Mouse (Mus musculus) G1E (cell line): ENCODE results near the gene Tpcn1. TPM values are rescaled to one million over a fixed set of nuclear protein-coding genes. Genes with fewer than 3 reads are reported as not detected.

Experiments
- ATAC-seq: 2 replicates; pipeline ENCODE4 v1.8.0; 2016; ENCODE audit warnings: mild to moderate bottlenecking; ENCODE audit not compliant: insufficient number of reproducible peaks, poor library complexity, low FRiP score, severe bottlenecking; ENCODE audit errors: extremely low read depth
- DNase-seq: peaks from one replicate; pipeline ENCODE4 v3.0.0; 2012; ENCODE audit warnings: low spot score
- H3K27me3 ChIP-seq: 2 replicates; pipeline ENCODE4 v1.6.1; 2012; ENCODE audit warnings: mild to moderate bottlenecking, low read length, inconsistent platforms; ENCODE audit not compliant: insufficient read depth
- H3K36me3 ChIP-seq: replicated peaks from 2 replicates; pipeline ENCODE3; 2012; ENCODE audit warnings: mild to moderate bottlenecking, inconsistent platforms
- H3K4me1 ChIP-seq: 2 replicates; pipeline ENCODE4 v1.6.1; 2012; ENCODE audit warnings: low read depth, low read length, inconsistent platforms, mixed read lengths; ENCODE audit not compliant: insufficient read depth
- H3K4me3 ChIP-seq: 2 replicates; pipeline ENCODE4 v1.5.1; 2012; ENCODE audit warnings: low read depth, mild to moderate bottlenecking, inconsistent platforms, low read length, moderate library complexity, mixed read lengths
- H3K9me3 ChIP-seq: replicated peaks from 2 replicates; pipeline ENCODE4 v1.6.1; 2012; ENCODE audit warnings: inconsistent platforms
- CTCF ChIP-seq: IDR thresholded peaks from 2 replicates; pipeline ENCODE4 v1.5.1; 2012; ENCODE audit warnings: low read depth, low read length, inconsistent platforms, mixed read lengths
- GATA1 ChIP-seq: IDR thresholded peaks from 2 replicates; pipeline ENCODE4 v1.6.1; 2012; ENCODE audit warnings: borderline replicate concordance, low read length, inconsistent platforms, mixed read lengths
- GATA2 ChIP-seq: IDR thresholded peaks from 2 replicates; pipeline ENCODE4 v1.6.1; 2012; ENCODE audit warnings: low read depth, low read length, inconsistent platforms, borderline replicate concordance
- POLR2AphosphoS5 ChIP-seq: IDR thresholded peaks from 2 replicates; pipeline ENCODE4 v1.6.1; 2012; ENCODE audit warnings: low read depth, low read length, inconsistent platforms; ENCODE audit not compliant: insufficient replicate concordance
- TAL1 ChIP-seq: conservative IDR thresholded peaks from 2 replicates; pipeline ENCODE4 v1.6.1; 2012; ENCODE audit warnings: low read depth, low read length, inconsistent platforms, mixed read lengths
- polyA plus RNA-seq: library from polyadenylated mRNA; stranded (reverse); fragments of >175 nt; gene quantifications from 2 replicates; pipeline ENCODE4 v1.2.3, GENCODE M21; 2012
- total RNA-seq, 2 experiments: library from RNA; stranded (forward) in 1 of 2; stranded (reverse) in 1 of 2; fragments of 200-1000 nt in 1 of 2; fragments of >200 nt in 1 of 2; fragmentation: Nextera tagmentation in 1 of 2; gene quantifications; 2 replicates each; pipeline ENCODE4 v1.2.3; 2014 to 2017

Gene Tpcn1
- total and polyA plus RNA-seq, 3 experiments: 3.2 to 51.6 (median 33.2) TPM

GRCm38 (mm10) chr5:120611416-120611815, 22.9 kb upstream of the Tpcn1 start:
- no peak for ATAC-seq
- H3K36me3 ChIP-seq: peaks cover 65% of the 10 kb centered on the region
- H3K9me3 ChIP-seq: peaks cover 5% of the 10 kb centered on the region
- peak overlapping the region; percentile 85 for H3K4me3 ChIP-seq
- TF ChIP-seq TAL1 (no peak), GATA1 (no peak), CTCF (no peak), POLR2AphosphoS5 (no peak), GATA2 (no peak)
- peaks cover 51% of the 10 kb centered on the region for H3K4me1 ChIP-seq
- no peaks in the 10 kb centered on the region for H3K27me3 ChIP-seq
- no peak for DNase-seq

- no peak for DNase-seq
- Histone ChIP-seq H3K27me3 (no peaks in the 10 kb centered on the region), H3K9me3 (peaks cover 3% of the 10 kb centered on the region), H3K4me1 (peaks cover 55% of the 10 kb centered on the region), H3K36me3 (peaks cover 65% of the 10 kb centered on the region), H3K4me3 (peak overlapping the region; percentile 85; the same call in 1 of the 2 replicates)
- no peak for ATAC-seq
- no peak for TF ChIP-seq POLR2AphosphoS5
- TF ChIP-seq TAL1: no peak
- no peak for TF ChIP-seq CTCF
Observed at GRCm38 (mm10) chr5:120610906-120611305, 22.4 kb upstream of the Tpcn1 start.

- peaks cover 53% of the 10 kb centered on the region for H3K36me3 ChIP-seq
- no peak overlapping the region for H3K4me3 ChIP-seq
- DNase-seq (no peak), ATAC-seq (no peak)
- H3K4me1 ChIP-seq: peaks cover 58% of the 10 kb centered on the region
- H3K9me3 ChIP-seq: no peaks in the 10 kb centered on the region
- TF ChIP-seq CTCF: no peak
- TF ChIP-seq GATA2: no peak
- no peak for TF ChIP-seq TAL1
- TF ChIP-seq GATA1: no peak
- TF ChIP-seq POLR2AphosphoS5: no peak
- H3K27me3 ChIP-seq: no peaks in the 10 kb centered on the region
Observed at GRCm38 (mm10) chr5:120609246-120609775, 20.8 kb upstream of the Tpcn1 start.

GRCm38 (mm10) chr5:120607335-120607734, 18.9 kb upstream of the Tpcn1 start:
- TF ChIP-seq TAL1: no peak
- TF ChIP-seq GATA2: no peak
- no peak for TF ChIP-seq GATA1
- no peak for TF ChIP-seq CTCF
- no peak for TF ChIP-seq POLR2AphosphoS5
- Histone ChIP-seq H3K4me1 (peaks cover 51% of the 10 kb centered on the region), H3K27me3 (no peaks in the 10 kb centered on the region), H3K36me3 (peaks cover 63% of the 10 kb centered on the region), H3K9me3 (no peaks in the 10 kb centered on the region), H3K4me3 (no peak overlapping the region)
- no peak for ATAC-seq
- no peak for DNase-seq

GRCm38 (mm10) chr5:120606590-120607200, 18.2 kb upstream of the Tpcn1 start:
- H3K9me3 ChIP-seq: no peaks in the 10 kb centered on the region
- H3K27me3 ChIP-seq: no peaks in the 10 kb centered on the region
- ATAC-seq: no peak
- peaks cover 51% of the 10 kb centered on the region for H3K4me1 ChIP-seq
- peaks cover 69% of the 10 kb centered on the region for H3K36me3 ChIP-seq
- H3K4me3 ChIP-seq: no peak overlapping the region; the same call in 1 of the 2 replicates
- no peak for DNase-seq
- TF ChIP-seq GATA2: no peak
- no peak for TF ChIP-seq GATA1
- no peak for TF ChIP-seq CTCF
- TF ChIP-seq TAL1: no peak
- no peak for TF ChIP-seq POLR2AphosphoS5

GRCm38 (mm10) chr5:120605688-120606087, 17.2 kb upstream of the Tpcn1 start:
- Histone ChIP-seq H3K27me3 (no peaks in the 10 kb centered on the region), H3K36me3 (peaks cover 64% of the 10 kb centered on the region), H3K4me3 (no peak overlapping the region; the same call in 1 of the 2 replicates), H3K4me1 (peaks cover 51% of the 10 kb centered on the region), H3K9me3 (no peaks in the 10 kb centered on the region)
- peak; percentile 64 for TF ChIP-seq CTCF
- no peak for TF ChIP-seq POLR2AphosphoS5
- ATAC-seq (peak; percentile 55), DNase-seq (peak; percentile 79)

GRCm38 (mm10) chr5:120605241-120605661, 16.8 kb upstream of the Tpcn1 start:
- TF ChIP-seq CTCF (no peak), TAL1 (no peak), GATA2 (no peak), GATA1 (no peak), POLR2AphosphoS5 (no peak)
- no peak for ATAC-seq
- Histone ChIP-seq H3K36me3 (peaks cover 63% of the 10 kb centered on the region), H3K4me1 (peaks cover 56% of the 10 kb centered on the region), H3K9me3 (no peaks in the 10 kb centered on the region), H3K27me3 (no peaks in the 10 kb centered on the region), H3K4me3 (peak overlapping the region; percentile 43; the same call in 1 of the 2 replicates)
- DNase-seq: no peak
